Mouse (Mus musculus) E14TG2a.4 (cell line): ENCODE results near the gene Stk38.

Experiments
- H3K27me3 ChIP-seq: 2 replicates; pipeline ENCODE4 v1.6.1; 2014; ENCODE audit warnings: low read length, control low read depth; ENCODE audit not compliant: insufficient read depth
- H3K36me3 ChIP-seq: 2 replicates; pipeline ENCODE4 v1.6.1; 2014; ENCODE audit warnings: low read length, control low read depth; ENCODE audit not compliant: insufficient read depth
- H3K4me1 ChIP-seq: replicated peaks from 2 replicates; pipeline ENCODE4 v1.6.1; 2014; ENCODE audit warnings: low read depth, low read length, control low read depth
- H3K4me3 ChIP-seq: replicated peaks from 2 replicates; pipeline ENCODE4 v1.5.1; 2014; ENCODE audit warnings: mild to moderate bottlenecking, low read length
- H3K9me3 ChIP-seq: 2 replicates; pipeline ENCODE4 v1.6.1; 2014; ENCODE audit warnings: low read length, control low read depth
- CTCF ChIP-seq: conservative IDR thresholded peaks from 2 replicates; pipeline ENCODE4 v1.5.1; 2014; ENCODE audit warnings: low read length
- NANOG ChIP-seq: IDR thresholded peaks from 2 replicates; pipeline ENCODE4 v1.6.1; 2014; ENCODE audit warnings: borderline replicate concordance, low read length, mixed read lengths
- POU5F1 ChIP-seq: IDR thresholded peaks from 2 replicates; pipeline ENCODE4 v1.6.1; 2014; ENCODE audit warnings: low read length, borderline replicate concordance

The Stk38 gene

GRCm38 (mm10) chr17:28967021-28967610 is 40.7 kb downstream of the Stk38 start:
- peaks cover 100% of the 10 kb centered on the region for H3K36me3 ChIP-seq
- H3K4me1 ChIP-seq: peaks cover 62% of the 10 kb centered on the region
- no peaks in the 10 kb centered on the region for H3K27me3 ChIP-seq
- H3K4me3 ChIP-seq: peak overlapping the region; percentile 10; the same call in 1 of the 2 replicates
- TF ChIP-seq POU5F1: no peak
- no peak for TF ChIP-seq CTCF
- no peak for TF ChIP-seq NANOG
- H3K9me3 ChIP-seq: no peaks in the 10 kb centered on the region

GRCm38 (mm10) chr17:28961596-28961995 is 46.2 kb downstream of the Stk38 start:
- no peaks in the 10 kb centered on the region for H3K27me3 ChIP-seq
- H3K36me3 ChIP-seq: peaks cover 97% of the 10 kb centered on the region
- no peak overlapping the region for H3K4me3 ChIP-seq
- H3K9me3 ChIP-seq: no peaks in the 10 kb centered on the region
- TF ChIP-seq CTCF (no peak), POU5F1 (no peak), NANOG (no peak)
- H3K4me1 ChIP-seq: peaks cover 66% of the 10 kb centered on the region

GRCm38 (mm10) chr17:28960597-28960996 is 47.2 kb downstream of the Stk38 start:
- TF ChIP-seq POU5F1: no peak
- no peak for TF ChIP-seq NANOG
- TF ChIP-seq CTCF: no peak
- H3K4me1 ChIP-seq: peaks cover 65% of the 10 kb centered on the region
- no peak overlapping the region for H3K4me3 ChIP-seq
- no peaks in the 10 kb centered on the region for H3K9me3 ChIP-seq
- peaks cover 92% of the 10 kb centered on the region for H3K36me3 ChIP-seq
- H3K27me3 ChIP-seq: no peaks in the 10 kb centered on the region

GRCm38 (mm10) chr17:28954416-28954815 is 53.4 kb downstream of the Stk38 start:
- Histone ChIP-seq H3K9me3 (no peaks in the 10 kb centered on the region), H3K36me3 (peaks cover 30% of the 10 kb centered on the region), H3K27me3 (no peaks in the 10 kb centered on the region), H3K4me3 (peak overlapping the region; percentile 88; the same call in 1 of the 2 replicates), H3K4me1 (peaks cover 65% of the 10 kb centered on the region)
- no peak for TF ChIP-seq CTCF
- no peak for TF ChIP-seq POU5F1
- no peak for TF ChIP-seq NANOG

GRCm38 (mm10) chr17:28953251-28953650 is 54.5 kb downstream of the Stk38 start:
- H3K4me3 ChIP-seq: peak overlapping the region; percentile 88
- no peaks in the 10 kb centered on the region for H3K9me3 ChIP-seq
- no peak for TF ChIP-seq POU5F1
- TF ChIP-seq CTCF: no peak
- no peak for TF ChIP-seq NANOG
- peaks cover 62% of the 10 kb centered on the region for H3K4me1 ChIP-seq
- no peaks in the 10 kb centered on the region for H3K27me3 ChIP-seq
- H3K36me3 ChIP-seq: peaks cover 18% of the 10 kb centered on the region

GRCm38 (mm10) chr17:28951831-28952799 is 55.7 kb downstream of the Stk38 start, which contains the start of gene Kctd20:
TSS of gene Kctd20 (plus strand) at chr17:28951950.
- Histone ChIP-seq H3K27me3 (no peaks in the 10 kb centered on the region), H3K4me3 (peak within 1 kb of the TSS; percentile 88), H3K9me3 (peaks cover 5% of the 10 kb centered on the region), H3K36me3 (peaks cover 7% of the 10 kb centered on the region; the same call in 1 of the 2 replicates), H3K4me1 (peaks cover 53% of the 10 kb centered on the region)
- TF ChIP-seq CTCF (no peak), NANOG (no peak), POU5F1 (no peak)

- H3K27me3 ChIP-seq: no peaks in the 10 kb centered on the region
- peaks cover 7% of the 10 kb centered on the region for H3K9me3 ChIP-seq
- H3K36me3 ChIP-seq: no peaks in the 10 kb centered on the region
- H3K4me1 ChIP-seq: peaks cover 44% of the 10 kb centered on the region
- H3K4me3 ChIP-seq: peak overlapping the region; percentile 88
- no peak for TF ChIP-seq POU5F1
- TF ChIP-seq CTCF: no peak
- TF ChIP-seq NANOG: no peak
These were observed 57.0 kb downstream of the Stk38 start for GRCm38 (mm10) chr17:28950751-28951150.

- Histone ChIP-seq H3K4me3 (no peak overlapping the region), H3K36me3 (no peaks in the 10 kb centered on the region), H3K4me1 (peaks cover 36% of the 10 kb centered on the region), H3K9me3 (peaks cover 7% of the 10 kb centered on the region), H3K27me3 (no peaks in the 10 kb centered on the region)
- TF ChIP-seq POU5F1: no peak
- TF ChIP-seq CTCF: no peak
- no peak for TF ChIP-seq NANOG
These were observed 59.1 kb downstream of the Stk38 start for GRCm38 (mm10) chr17:28948661-28949060.
